ENCODE assay signal across 9 mouse cellular contexts in the genomic region with DNA sequence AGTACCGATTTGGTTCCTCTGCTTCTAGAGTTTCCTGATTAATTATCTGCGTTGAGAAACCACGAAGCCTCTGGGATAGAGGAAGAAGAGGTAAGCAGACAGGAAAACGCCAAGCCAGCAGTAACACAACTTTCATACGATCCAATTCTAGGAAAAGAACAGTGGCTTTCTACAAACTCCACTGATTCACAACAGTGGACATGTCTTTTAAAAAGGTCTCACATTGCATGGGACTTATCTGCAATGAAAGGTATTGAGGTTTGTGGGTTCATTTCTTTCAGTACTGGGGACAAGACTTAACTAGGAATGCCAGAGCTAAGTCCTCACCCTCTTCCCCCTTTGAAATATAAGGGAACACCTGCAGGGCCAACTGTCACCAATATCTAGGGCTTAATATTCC. TPM values are rescaled to one million over a fixed set of nuclear protein-coding genes. Genes with fewer than 3 reads are reported as not detected.
DNase-seq lines count a peak whose midpoint lies in the region; ATAC-seq lines count a peak whose summit lies in the region.
"Had no signal": no experiment of that assay in that cellular context is flagged by ENCODE, and none has a peak within 500 bp of the region (broad histone marks: within the 10 kb centered on the region; RNA-seq: fewer than 3 reads in every experiment).

No protein-coding gene starts in this region.

- peaks cover 5% of the 10 kb centered on the region for H3K4me1 ChIP-seq in liver, embryonic 11.5 days (replicated peaks; ENCODE audit: control insufficient read depth, insufficient read depth, low read length)
- no peaks in the 10 kb centered on the region; the same call in 1 of the 2 replicates for H3K4me1 ChIP-seq in embryonic facial prominence, embryonic 14.5 days (ENCODE audit: control insufficient read depth, insufficient read depth, low read length)
- peaks cover 9% of the 10 kb centered on the region for H3K4me1 ChIP-seq in limb, embryonic 10.5 days
- H3K4me1 ChIP-seq in neural tube, embryonic 14.5 days (ENCODE audit: control insufficient read depth, insufficient read depth, low read length), result peaks cover 10% of the 10 kb centered on the region; the same call in 1 of the 2 replicates

- H3K9me3 ChIP-seq in liver, embryonic 11.5 days (ENCODE audit: control insufficient read depth, low read length), result no peaks in the 10 kb centered on the region
- H3K9me3 ChIP-seq in embryonic facial prominence, embryonic 14.5 days (ENCODE audit: control insufficient read depth, low read length), result no peaks in the 10 kb centered on the region
- no peaks in the 10 kb centered on the region for H3K9me3 ChIP-seq in limb, embryonic 10.5 days (replicated peaks)
- no peaks in the 10 kb centered on the region for H3K9me3 ChIP-seq in neural tube, embryonic 14.5 days (ENCODE audit: control insufficient read depth, low read length)

- peak overlapping the region; percentile 95 for H3K4me2 ChIP-seq in liver, embryonic 11.5 days
- peak overlapping the region; percentile 70 for H3K4me2 ChIP-seq in embryonic facial prominence, embryonic 14.5 days (ENCODE audit: low read depth, low read length)
- peak overlapping the region; percentile 65 for H3K4me2 ChIP-seq in neural tube, embryonic 14.5 days (ENCODE audit: low read depth, low read length)

- peak overlapping the region; percentile 83 for H3K4me3 ChIP-seq in liver, embryonic 11.5 days (ENCODE audit: low read depth, low read length)
- peak overlapping the region; percentile 81 for H3K4me3 ChIP-seq in embryonic facial prominence, embryonic 14.5 days (ENCODE audit: low read depth, low read length)
- peak overlapping the region; percentile 78 for H3K4me3 ChIP-seq in limb, embryonic 10.5 days
- H3K4me3 ChIP-seq in neural tube, embryonic 14.5 days (ENCODE audit: low read depth, low read length), result peak overlapping the region; percentile 65

- no peak overlapping the region for H3K27ac ChIP-seq in liver, embryonic 11.5 days (ENCODE audit: low read depth, low read length)
- H3K27ac ChIP-seq in embryonic facial prominence, embryonic 14.5 days (replicated peaks; ENCODE audit: low read depth, low read length), result no peak overlapping the region
- H3K27ac ChIP-seq in limb, embryonic 10.5 days, result no peak overlapping the region
- no peak overlapping the region for H3K27ac ChIP-seq in neural tube, embryonic 14.5 days (ENCODE audit: low read depth, low read length)

- no peak for DNase-seq in liver, embryonic 11.5 days (ENCODE audit: low spot score)
- DNase-seq in liver, result no peak
- no peak for DNase-seq in embryonic facial prominence, embryonic 14.5 days (ENCODE audit: low spot score)
- no peak for DNase-seq in limb, embryonic 10.5 days (ENCODE audit: low spot score)
- no peak for DNase-seq in cerebellum, postnatal 36 days
- no peak for DNase-seq in frontal cortex, adult 2 months (ENCODE audit: extremely low spot score in 1 of 2, low spot score in 1 of 2)
- no peak for DNase-seq in adrenal gland, postnatal 36 days
- DNase-seq: thymus, adult 18-20 months had no signal

- ATAC-seq in liver, embryonic 11.5 days (replicated peaks; ENCODE audit: low FRiP score), result no peak
- ATAC-seq in embryonic facial prominence, embryonic 14.5 days (ENCODE audit: low read depth), result no peak
- no peak for ATAC-seq in neural tube, embryonic 14.5 days (ENCODE audit: low read depth)

- 41% methylated on average over 5 of the region's 5 CpGs for WGBS in liver, embryonic 11.5 days
- WGBS in embryonic facial prominence, embryonic 14.5 days, result 66% methylated on average over 5 of the region's 5 CpGs
- WGBS in limb, embryonic 10.5 days, result 84% methylated on average over 5 of the region's 5 CpGs
- 86% methylated on average over 5 of the region's 5 CpGs for WGBS in neural tube, embryonic 14.5 days

- H3K27me3 ChIP-seq in liver, embryonic 11.5 days (replicated peaks; ENCODE audit: control insufficient read depth, insufficient read depth, low read length), result no peaks in the 10 kb centered on the region
- H3K27me3 ChIP-seq in embryonic facial prominence, embryonic 14.5 days (replicated peaks; ENCODE audit: control insufficient read depth, insufficient read depth, low read length), result no peaks in the 10 kb centered on the region
- H3K27me3 ChIP-seq in limb, embryonic 10.5 days (ENCODE audit: low read depth, poor library complexity, severe bottlenecking), result no peaks in the 10 kb centered on the region
- no peaks in the 10 kb centered on the region for H3K27me3 ChIP-seq in neural tube, embryonic 14.5 days (ENCODE audit: control insufficient read depth, insufficient read depth, low read length)

- peak overlapping the region; percentile 84 for H3K9ac ChIP-seq in liver, embryonic 11.5 days (ENCODE audit: low read depth, low read length)
- H3K9ac ChIP-seq in embryonic facial prominence, embryonic 14.5 days (ENCODE audit: low read depth, low read length), result peak overlapping the region; percentile 90; the same call in 1 of the 2 replicates
- 0 out of 2 replicates have a peak overlapping the region, but pooled peaks have one; percentile 84 for H3K9ac ChIP-seq in neural tube, embryonic 14.5 days (replicated peaks; ENCODE audit: low read depth, low read length)

- no peaks in the 10 kb centered on the region; the same call in 1 of the 2 replicates for H3K36me3 ChIP-seq in liver, embryonic 11.5 days (ENCODE audit: control insufficient read depth, insufficient read depth, low read length)
- peaks cover 14% of the 10 kb centered on the region; the same call in 1 of the 2 replicates for H3K36me3 ChIP-seq in embryonic facial prominence, embryonic 14.5 days (ENCODE audit: control insufficient read depth, insufficient read depth, low read length)
- H3K36me3 ChIP-seq in limb, embryonic 10.5 days, result peaks cover 8% of the 10 kb centered on the region; the same call in 1 of the 2 replicates
- peaks cover 13% of the 10 kb centered on the region; the same call in 1 of the 2 replicates for H3K36me3 ChIP-seq in neural tube, embryonic 14.5 days (ENCODE audit: control insufficient read depth, insufficient read depth, low read length)

RNA-seq across cellular contexts. Expression of a gene that starts 1.0 kb away (rescaled TPM):
- 68.5 and 72.4 TPM in 2 replicates for polyA plus RNA-seq in liver, embryonic 11.5 days (2014; fragmentation: Nextera tagmentation; extraction: Ambion mirVana)
- polyA plus RNA-seq in embryonic facial prominence, embryonic 14.5 days (2014; fragmentation: Nextera tagmentation; extraction: Ambion mirVana), result 189 and 195 TPM in 2 replicates
- 51.8 and 69.7 TPM in 2 replicates for polyA plus RNA-seq in limb, embryonic 10.5 days (2016; fragmentation: Nextera tagmentation; extraction: Ambion mirVana)
- 186 and 189 TPM in 2 replicates for polyA plus RNA-seq in neural tube, embryonic 14.5 days (2014; fragmentation: Nextera tagmentation; extraction: Ambion mirVana)
- polyA plus RNA-seq in frontal cortex, adult 2 months (2012; rRNA removed), result 175 TPM in 2 replicates
- total RNA-seq in adrenal gland, postnatal 36 days (2021), result 100 to 1,000 TPM; 106 to 128 TPM

RNA-seq across cellular contexts. Expression of a gene that starts 1.6 kb away (rescaled TPM):
- 9.3 and 10.3 TPM in 2 replicates for polyA plus RNA-seq in liver, embryonic 11.5 days (2014; fragmentation: Nextera tagmentation; extraction: Ambion mirVana)
- 14.9 and 17.6 TPM in 2 replicates for polyA plus RNA-seq in embryonic facial prominence, embryonic 14.5 days (2014; fragmentation: Nextera tagmentation; extraction: Ambion mirVana)
- polyA plus RNA-seq in limb, embryonic 10.5 days (2016; fragmentation: Nextera tagmentation; extraction: Ambion mirVana), result 10.4 and 10.8 TPM in 2 replicates
- polyA plus RNA-seq in neural tube, embryonic 14.5 days (2014; fragmentation: Nextera tagmentation; extraction: Ambion mirVana), result 15.1 and 15.6 TPM in 2 replicates
- 33.1 and 35.2 TPM in 2 replicates for polyA plus RNA-seq in frontal cortex, adult 2 months (2012; rRNA removed)
- total RNA-seq in adrenal gland, postnatal 36 days (2021), result 10 to 100 TPM; 26.6 to 30.3 TPM

RNA-seq across cellular contexts. Expression of a gene that starts 7.5 kb away (rescaled TPM):
- 65.0 and 66.0 TPM in 2 replicates for polyA plus RNA-seq in liver, embryonic 11.5 days (2014; fragmentation: Nextera tagmentation; extraction: Ambion mirVana)
- 29.1 and 30.2 TPM in 2 replicates for polyA plus RNA-seq in embryonic facial prominence, embryonic 14.5 days (2014; fragmentation: Nextera tagmentation; extraction: Ambion mirVana)
- polyA plus RNA-seq in limb, embryonic 10.5 days (2016; fragmentation: Nextera tagmentation; extraction: Ambion mirVana), result 63.1 and 71.3 TPM in 2 replicates
- 10.4 and 10.6 TPM in 2 replicates for polyA plus RNA-seq in neural tube, embryonic 14.5 days (2014; fragmentation: Nextera tagmentation; extraction: Ambion mirVana)
- polyA plus RNA-seq in frontal cortex, adult 2 months (2012; rRNA removed), result 14.8 and 18.0 TPM in 2 replicates
- 10 to 100 TPM; 22.9 to 29.7 TPM for total RNA-seq in adrenal gland, postnatal 36 days (2021)

RNA-seq across cellular contexts. Expression of a gene that starts 59.0 kb away (rescaled TPM):
- not detected in 2 replicates for polyA plus RNA-seq in liver, embryonic 11.5 days (2014; fragmentation: Nextera tagmentation; extraction: Ambion mirVana)
- polyA plus RNA-seq in embryonic facial prominence, embryonic 14.5 days (2014; fragmentation: Nextera tagmentation; extraction: Ambion mirVana), result not detected in 2 replicates
- polyA plus RNA-seq in limb, embryonic 10.5 days (2016; fragmentation: Nextera tagmentation; extraction: Ambion mirVana), result not detected in 2 replicates
- not detected in 2 replicates for polyA plus RNA-seq in neural tube, embryonic 14.5 days (2014; fragmentation: Nextera tagmentation; extraction: Ambion mirVana)
- not detected in 2 replicates for polyA plus RNA-seq in frontal cortex, adult 2 months (2012; rRNA removed)
- total RNA-seq in adrenal gland, postnatal 36 days (2021), result not detected
